Mouse (Mus musculus): ENCODE measurements around the gene Scml4.

DNA sequence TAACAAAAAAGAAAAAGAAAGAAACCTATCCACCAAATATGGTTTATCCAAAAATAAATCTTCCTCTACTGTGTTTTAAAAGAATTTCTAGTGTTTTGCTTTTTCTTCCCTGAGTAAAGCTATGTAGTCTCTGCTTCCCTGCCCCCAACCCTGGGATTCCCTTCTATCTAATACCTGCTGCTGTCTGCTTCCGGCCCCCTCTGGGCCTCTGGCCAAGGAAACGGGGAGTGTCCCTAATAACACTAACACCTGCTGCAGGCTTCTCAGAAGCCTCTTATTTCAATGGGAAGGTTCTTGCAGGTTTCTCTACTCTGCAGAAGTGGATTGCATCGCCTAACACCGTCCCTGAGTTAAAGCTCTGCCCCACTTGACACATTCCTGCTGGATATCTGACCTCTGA lies 50.4 kb downstream of the Scml4 start:
- no peak for TF ChIP-seq CTCF (IDR thresholded peaks at IDR 0.05; ENCODE audit: insufficient read depth, low read depth, low read length)
- no peak for TF ChIP-seq POLR2A (IDR thresholded peaks at IDR 0.05; ENCODE audit: insufficient read depth, low read depth, low read length)
